Mouse (Mus musculus): ENCODE data around the gene Cntn2. TPM values are rescaled to one million over a fixed set of nuclear protein-coding genes. Genes with fewer than 3 reads are reported as not detected.

Gene Cntn2
- total RNA-seq (2021) (not detected), polyA plus RNA-seq (2012; rRNA removed) (0.07 and 0.22 TPM in 2 replicates)
- long read RNA-seq = 0 reads

DNA sequence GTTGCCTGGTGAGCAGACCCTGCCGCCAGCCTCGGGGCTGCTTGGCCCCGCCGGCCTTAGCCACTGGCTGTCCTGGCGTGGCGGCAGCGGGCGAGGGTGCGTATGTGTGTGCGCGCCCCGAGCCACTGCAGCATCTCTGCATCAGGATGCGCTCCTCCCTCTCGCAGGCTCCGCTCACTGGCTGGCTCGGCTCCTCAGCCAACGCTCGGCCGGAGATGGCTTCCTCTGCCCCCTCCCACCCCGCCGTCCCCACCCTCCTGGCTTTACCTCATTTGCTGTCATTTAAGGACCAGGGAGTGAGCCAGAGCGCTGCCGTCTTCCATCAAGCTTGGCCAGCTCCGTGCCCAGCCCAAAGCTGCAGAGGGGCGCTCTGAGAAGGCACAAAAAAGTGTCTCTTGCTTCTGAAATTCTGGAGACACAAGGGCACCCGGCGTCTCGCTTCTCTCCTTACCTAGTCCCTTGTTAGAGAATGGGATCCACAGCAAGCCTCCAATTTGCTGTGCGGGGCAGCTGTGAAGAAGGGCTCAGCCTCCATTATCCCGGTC lies at the start of gene Cntn2:
Gene Cntn2, minus strand, starts transcription at position 495 of the 545 bp plus-strand sequence.
- no peak for DNase-seq

DNA sequence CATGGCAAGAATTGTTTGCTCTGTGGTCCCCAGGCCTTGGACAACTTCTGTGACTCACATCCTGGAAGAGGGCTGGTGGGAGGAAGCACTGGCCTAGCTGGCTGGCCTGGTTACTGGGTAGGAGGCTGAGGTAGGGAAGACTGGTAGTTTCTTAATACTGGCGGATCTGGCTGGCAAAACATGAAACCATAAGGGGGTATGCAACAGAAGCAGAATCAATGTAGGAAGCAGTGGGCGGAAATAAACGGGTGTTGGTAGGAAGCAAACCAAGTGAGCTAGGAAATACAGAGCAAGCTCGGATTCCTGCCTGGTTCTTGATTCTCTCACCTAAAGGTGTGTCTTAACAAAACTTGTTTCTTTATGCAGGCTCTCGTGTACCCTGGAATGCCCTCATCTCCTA lies 49.1 kb upstream of the Cntn2 start:
- DNase-seq = no peak

DNA sequence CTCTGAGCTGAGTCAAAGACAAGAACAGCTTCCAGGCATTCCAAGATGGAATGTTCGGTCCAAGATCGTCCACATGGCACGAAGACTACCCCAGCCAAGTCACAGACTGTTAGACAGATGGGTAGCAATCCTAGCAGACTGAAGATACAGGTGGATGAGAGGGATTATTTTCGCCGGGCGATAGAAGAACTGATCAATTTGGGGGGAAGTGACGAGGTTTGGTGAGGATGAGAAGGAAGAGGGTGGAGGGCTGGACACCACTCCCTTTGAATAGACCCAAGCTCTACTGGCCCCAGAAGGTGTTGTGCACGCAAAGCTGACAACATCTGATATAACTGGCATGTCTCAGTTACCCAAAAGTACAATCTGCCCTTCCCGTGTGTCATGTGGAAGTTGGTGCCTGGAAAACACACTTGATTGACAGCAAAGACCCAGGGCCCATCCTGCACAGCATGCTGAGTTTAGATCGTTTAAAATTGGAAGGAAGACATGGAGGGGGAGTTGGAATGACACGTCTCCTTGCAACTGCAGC lies 48.4 kb upstream of the Cntn2 start:
- no peak for DNase-seq

DNA sequence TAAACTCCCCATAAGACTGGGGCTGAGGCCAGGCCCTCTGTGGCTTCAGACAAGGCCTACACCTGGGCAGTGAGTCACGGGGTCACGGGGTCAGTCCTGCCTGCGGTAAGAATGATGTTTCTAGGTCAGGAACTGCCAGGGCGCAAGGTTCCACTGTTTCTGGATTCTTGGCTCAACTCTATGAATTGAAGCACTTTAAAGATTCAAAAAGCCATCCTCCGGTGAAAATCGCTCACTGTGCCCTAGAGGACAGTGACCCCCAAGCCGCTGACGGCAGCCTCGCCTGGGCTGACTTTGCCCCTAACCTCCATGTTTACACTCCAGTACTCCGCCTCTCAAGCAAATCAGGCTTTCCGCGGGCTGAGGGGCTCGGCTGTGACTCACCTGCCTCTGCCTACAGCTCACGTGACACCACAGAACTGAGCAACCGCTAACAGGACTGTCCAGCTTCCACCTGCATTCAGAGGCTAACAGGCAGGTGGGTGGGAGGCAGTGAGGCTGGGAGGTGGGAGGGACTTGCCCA lies 43.7 kb upstream of the Cntn2 start:
- DNase-seq = no peak

DNA sequence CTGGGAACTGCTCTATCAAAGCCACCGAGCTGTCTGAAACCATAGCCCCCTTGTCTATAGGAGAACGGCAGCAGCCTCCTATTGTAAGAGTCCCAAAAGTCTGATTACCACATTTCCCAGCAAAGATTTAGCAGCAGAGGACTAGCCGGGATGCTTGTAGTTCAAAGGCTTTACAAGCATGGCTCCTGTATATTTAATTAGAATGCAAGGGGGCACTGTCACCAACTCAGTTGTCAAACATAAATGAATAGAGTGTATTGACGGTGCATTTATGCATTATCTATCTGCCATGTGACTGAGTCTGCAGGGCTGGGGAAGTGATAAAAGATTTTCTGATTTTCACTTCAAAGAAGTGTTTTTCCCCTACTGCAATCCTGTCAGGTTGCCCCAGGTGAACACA lies 42.3 kb upstream of the Cntn2 start:
- DNase-seq = no peak

DNA sequence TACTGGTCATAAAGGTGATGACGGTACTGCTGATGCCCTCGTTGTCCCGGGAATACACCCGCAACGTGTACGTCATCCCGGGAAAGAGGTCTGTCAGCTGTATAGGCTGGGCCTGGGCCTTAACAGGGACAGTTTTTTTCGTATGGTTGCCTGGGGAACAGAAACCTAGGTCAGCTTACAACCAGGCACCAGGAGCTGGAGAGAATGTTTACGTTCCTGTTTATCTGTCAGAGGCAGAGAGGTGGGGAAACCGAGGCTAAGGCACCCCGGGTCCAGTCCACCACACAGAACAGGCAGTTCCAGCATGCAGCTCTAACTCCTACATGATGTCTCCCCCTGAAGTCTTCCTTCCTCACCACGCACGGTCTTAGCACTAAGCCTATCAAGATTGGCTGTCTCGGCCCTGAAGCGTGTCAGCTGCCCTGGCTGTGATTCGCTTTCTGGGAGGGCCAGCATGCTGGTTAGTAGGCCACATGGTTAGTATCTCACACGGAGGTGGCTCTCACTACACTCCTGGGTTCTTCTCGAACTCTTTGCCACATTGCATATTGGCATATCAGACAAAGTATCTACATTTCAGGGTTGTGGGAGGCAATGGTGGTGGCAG lies 40.0 kb upstream of the Cntn2 start:
- DNase-seq = no peak

DNA sequence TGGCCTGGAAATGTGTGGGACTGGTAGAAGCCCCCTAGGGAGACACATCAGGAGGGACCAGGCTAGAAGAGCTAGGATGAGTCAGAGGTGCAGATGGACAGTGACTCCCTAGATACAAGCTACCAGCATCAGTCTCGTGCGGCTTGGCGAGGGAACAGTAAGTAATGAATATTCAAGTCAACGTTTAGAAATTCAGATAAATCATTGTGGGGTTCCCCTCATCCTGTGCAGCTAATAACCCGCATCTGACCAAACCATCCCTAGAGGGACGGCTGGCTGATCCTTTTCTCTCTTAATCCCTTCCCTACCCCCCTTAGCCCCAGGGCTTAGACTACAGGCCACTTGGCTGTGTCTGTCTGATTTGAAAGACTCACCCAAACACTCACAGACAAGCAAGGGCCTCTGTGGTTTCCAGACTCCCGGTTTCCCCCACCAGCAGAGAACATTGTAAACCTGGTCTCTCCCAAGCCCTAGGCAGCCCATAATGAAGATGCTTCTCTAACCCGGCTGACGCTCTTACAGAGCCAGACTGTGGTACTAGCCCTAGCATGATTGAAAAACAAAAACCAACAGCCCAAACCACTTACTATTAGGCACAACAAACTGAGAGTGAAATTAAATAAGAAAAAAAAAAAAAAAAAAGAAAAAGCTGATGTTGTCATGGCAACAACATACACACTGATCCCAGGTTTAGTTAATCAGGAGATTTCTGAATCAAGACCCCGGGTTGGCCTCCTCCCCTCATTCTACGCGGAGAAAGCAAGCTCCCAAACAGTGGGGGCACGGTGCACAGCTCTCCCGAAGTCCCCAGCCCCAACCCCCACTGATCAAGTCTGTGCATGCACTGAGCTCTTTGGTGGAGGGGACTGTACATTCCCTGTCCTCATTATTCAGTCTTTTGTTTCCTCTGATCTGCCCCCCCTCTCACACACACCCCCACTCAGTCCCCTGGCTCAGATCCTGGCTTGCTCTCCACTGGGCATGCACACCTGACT lies 39.1 kb upstream of the Cntn2 start:
- no peak for DNase-seq

DNA sequence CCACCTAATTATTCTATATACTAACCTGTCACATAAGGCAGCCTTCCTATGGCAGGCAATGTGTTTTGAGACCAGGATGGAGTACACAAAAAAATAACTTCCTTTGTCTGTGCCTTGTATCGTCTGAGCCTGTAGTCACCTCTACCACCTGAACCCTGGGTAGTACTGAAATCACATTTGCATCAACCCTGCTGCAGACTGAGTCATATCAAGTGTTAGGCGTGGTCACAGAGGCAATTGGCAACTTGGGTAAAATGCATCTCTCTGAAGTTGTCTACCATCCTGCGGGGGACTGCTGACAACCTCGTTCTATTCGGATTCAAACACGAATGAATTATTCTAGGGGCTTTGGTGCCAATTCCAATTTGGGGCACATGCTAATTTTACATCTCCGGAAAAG lies 37.0 kb upstream of the Cntn2 start:
- DNase-seq = no peak

DNA sequence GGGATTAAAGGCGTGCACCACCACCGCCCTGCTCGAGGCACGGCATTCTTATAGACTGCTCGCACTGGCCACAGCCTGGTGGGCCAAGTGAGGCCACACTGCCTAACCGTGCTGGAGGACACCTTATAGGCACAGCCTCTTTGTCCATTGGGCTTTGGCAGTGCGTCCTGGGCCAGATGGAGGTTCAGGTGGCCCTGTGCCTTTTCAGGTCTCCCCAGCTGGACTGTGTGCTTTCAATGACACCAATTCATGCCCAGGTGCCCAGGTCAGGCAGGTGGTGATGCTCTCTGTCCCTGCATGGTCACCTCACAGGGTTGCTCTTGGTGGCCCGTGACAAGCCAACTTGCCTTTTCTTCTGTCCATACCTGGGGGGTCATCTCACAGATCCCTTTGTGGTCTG lies 33.8 kb upstream of the Cntn2 start:
- no peak for DNase-seq

DNA sequence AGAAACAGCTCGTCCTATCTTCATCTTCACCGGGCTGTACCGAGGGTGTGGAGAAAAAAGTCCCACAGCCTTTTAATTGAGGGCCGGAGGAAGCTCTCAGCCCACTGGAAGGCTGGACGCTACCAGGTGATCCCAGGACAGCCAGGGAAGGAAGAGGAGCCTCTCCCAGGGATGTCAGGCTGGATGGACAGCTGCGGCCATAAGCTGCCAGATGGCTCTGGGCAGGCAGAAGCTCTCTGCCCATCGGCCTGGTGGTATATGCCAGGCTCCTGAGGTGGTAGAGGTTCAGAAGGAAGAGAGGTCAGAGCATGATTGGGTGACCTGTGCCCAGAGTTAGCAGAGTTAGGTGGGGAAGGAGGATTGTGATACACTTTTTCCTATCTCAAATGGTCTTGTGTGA lies 29.8 kb upstream of the Cntn2 start:
- no peak for DNase-seq

DNA sequence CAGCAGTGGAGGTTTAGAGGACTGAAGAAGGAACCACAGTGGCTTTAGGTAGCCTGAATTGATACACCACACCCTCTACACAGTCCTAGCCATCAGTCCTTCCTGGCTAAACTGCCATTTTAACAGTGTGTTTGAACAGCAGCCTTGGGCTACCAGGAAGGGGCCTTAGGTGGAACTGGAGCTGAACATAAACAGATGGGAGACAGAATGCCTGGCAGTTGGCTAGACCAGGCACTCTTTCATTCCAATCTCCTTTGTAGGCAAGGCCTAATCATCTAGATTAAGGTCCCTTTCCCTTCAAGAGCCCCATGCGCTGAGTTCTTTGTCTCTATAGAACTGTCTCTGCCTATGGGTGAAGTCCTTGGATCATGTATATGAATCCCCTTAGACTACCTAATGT lies 28.6 kb upstream of the Cntn2 start:
- DNase-seq = no peak

DNA sequence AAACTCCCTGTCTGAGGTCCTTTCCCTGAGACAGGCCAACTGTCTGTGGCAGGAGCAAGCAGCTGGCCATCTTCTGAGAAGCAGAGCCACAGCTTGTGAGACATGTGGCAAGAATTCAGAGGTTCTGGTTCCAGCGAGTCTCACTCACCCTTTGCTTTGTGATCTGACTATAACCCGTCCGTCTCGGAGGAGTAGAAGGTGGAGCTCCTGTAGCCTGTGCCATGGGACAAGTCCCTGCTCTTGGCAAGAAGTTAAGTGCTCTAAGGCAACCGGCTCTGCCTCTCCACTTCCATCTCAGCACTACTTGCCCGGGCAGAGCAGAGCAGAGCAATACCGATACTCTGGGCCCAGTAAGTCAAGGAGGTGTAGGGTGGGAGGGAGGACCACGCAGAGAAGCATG lies 27.9 kb upstream of the Cntn2 start:
- no peak for DNase-seq

DNA sequence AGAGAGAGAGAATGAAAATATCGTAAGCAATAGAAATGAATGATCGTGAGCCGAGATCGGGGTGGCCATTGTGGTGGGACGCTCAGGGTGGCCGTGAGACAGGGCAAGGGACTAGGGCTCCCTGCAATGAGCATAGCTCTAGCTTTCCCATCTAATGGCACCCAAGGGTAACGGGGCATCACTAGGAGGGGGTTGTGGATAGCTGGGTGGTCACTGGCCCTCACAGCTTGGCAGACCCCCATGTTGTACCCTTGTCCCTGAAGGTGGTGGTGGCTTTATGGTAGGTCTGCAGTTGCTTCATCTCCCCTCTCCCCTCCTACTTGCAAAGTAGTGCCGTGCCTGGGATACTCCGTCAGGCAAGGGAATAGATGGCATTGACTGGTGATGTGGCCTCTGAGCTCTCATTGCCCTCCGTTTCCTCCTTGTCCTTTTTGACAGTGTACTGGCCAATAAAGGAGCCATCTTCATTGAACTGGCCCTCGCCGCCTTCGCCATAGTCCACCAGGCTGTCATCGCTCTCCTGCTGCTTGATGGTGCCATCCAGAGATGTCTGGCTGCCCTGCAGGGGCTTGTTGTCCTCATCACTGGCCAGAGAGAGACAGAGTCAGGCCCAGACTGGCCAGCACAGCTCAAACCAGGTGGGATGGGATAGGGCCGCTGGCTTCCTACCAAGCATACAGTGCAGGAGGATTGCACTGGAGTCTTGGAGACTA lies 27.2 kb upstream of the Cntn2 start:
- no peak for DNase-seq

DNA sequence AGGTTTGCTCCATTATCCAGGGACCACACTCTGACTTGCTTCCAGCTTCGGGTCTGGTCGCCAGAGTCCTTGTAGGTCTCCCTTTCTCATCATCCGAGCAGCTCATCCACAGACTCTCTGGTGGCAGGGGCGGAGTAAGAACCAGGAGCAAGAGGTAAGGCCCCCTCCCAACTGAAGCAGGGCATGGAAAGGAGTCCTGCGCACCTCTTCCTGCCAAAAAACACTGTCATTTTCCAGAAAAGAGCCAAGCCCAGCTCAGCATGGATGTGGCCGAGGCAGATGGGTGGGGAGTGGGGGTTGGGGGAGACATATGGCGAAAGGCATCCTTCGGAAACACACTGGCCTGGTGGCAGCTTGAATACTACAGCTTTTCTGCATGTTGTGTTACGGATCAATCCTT lies 26.5 kb upstream of the Cntn2 start:
- no peak for DNase-seq

DNA sequence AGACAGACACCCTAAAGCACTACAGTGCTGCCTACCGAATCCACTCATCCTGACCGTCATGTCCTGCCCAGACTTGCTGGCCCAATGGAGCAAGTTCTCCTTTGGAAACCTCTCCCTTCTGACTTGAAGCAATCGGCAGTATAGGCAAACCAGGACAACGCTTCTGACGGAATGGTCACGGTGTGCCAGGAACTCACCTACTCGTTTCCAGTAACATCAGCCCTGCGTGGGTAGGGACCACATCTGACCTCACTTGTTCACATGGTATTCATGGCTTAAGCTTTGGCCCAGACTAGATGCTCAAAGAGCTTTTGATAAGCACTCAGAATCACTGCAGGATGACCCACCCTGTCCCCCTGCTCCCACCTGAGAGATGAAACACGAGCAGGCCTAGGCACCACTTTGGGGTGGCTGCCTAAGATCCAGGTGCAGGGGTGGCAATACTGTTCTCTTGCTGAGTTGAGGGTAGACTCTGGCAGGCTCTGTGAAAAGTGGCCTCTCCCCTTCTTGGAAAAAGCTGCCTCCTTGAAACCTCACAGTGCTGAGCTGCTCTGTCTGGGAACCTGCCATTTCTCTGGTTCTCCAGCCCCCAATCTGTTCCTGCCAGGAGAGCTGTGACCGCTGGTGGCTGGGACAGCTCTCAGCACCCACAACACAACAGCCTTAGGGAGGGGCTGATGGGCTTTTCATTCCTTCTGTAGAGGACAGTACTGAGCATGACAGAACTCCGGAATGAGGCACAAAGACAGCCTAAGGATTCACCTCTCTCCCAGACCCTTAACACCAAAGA lies 24.5 kb upstream of the Cntn2 start:
- no peak for DNase-seq

DNA sequence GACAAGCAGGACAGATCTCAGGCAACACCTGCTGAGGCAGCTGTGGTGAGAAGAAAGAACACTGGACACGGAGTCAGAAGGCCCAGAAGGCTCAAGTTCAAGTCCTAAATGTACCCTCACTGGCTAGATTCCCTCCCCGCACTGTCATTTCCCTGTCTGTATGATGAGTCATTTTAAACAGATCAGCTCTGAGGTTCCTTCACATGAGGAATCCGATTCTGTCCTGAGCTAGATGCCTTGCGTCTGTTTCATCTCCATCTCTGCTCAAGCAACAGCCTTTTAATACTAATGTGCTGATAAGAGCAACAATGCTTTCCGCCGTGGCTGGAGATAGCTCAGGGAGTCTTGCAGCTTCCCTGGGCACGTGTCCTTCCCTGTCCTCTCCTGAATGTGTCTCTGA lies 22.7 kb upstream of the Cntn2 start:
- DNase-seq = peak; percentile 31

DNA sequence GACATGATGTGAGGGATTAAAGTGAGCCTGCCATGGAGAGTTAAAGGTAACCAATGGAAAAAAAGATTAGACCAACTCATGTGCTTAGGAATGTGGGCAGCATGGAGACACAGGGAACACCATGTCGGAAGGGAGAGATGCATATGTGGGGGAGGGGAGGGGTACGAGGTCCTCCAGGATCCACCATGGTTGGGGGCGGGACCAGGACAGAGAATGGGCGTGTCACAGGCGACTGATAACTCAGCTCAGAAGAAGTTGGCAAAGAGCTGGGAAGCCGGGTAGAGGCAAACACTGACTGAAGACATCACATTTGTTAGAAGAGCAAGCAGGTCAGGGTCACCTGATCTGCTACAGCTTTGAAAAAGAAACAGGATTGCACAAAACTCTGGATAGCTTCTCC lies 21.9 kb upstream of the Cntn2 start:
- peak; percentile 48 for DNase-seq

DNA sequence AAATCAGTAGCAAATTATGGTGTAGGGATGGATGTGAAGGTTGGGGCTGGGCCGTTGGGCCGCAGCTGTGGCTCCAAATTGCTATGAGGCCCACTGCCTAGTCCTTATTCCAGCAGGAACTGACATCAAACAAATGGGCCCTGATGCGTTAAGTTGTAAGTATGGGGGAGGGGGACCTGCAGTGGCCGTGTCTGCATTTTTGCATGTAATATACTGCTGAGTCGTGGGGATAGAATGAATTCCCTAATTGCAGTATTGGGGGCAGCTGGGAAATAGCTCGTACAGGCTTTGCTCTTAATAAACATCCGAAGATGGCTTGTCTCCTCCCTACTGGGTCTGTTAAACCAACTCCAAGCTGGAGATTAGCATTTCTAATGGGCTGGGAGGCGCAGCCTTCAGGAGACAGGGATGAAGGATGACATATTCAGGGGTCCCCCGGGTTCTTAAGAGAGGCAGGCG lies 19.3 kb upstream of the Cntn2 start:
- no peak for DNase-seq

DNA sequence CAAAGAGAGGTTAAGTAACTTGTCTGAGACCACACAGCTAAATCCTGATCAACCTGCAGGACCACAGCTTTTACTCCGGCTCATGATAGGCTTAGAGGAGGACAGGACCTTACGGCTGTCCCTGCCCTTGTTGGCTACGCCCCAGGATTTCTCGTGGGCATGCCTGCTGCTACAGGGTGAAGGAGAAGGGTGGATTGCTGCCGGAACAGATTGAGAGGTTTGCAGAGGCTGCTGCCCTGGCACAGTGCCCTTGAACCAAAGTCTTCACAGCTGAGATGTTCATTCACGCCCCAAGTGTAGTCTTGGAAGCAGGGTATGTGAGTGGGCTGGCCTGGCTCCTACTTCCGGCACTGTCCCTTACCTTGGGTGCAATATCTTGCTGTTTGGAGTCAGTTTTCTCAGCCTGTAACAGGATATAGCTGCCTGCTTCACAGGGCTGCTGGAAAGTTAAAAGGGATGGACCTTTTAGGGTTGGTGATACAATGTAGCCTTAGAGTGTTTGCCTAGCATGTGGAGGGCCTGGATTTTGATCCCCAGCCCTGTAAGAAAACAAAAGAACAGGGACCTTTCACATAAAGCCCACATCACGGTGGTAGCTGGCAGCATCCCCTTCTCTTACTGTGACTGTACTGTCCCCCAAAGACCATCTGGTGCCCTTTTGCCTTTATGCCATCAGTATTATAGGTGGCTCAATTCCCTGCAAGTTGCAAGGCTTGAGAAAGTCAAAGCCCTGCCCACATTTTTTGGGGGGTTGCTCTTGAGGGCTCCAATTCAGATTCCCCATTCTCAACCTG lies 18.0 kb upstream of the Cntn2 start:
- DNase-seq = peak; percentile 41

DNA sequence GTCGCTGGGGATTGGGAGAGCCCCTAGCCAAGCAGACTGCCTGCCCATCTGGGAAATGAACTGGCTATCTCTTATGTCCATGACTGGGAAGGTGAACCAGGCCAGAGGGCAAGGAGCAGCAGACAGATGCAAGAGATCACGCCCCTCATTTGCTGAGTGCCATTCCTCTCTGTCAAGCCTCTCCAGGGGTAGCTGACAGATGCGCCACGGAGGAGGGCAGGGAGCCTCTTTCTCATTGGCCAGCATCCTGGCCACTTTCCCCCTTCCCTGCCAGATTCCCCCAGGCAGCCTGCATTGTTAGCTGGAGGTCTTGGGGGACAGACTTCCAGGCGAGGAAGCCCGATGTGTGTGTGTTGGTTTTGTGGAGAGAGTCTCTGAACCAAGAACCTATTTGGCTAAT lies 16.0 kb upstream of the Cntn2 start:
- DNase-seq = no peak

Data from adrenal gland, adult 2 months (tissue).